Mouse (Mus musculus) mesoderm, embryonic 11.5 days (tissue): ENCODE results near the gene March1.

Experiments used
- DNase-seq: peaks from one replicate; pipeline ENCODE4 v3.0.0-alpha.2; 2012; ENCODE audit warnings: low read depth, low spot score

March1 gene

GRCm38 (mm10) chr8:65617871-65618751 lies at the start of gene March1:
Gene March1, plus strand, starts transcription at chr8:65617900.
- peak; percentile 12 for DNase-seq

GRCm38 (mm10) chr8:65586909-65587308 lies 30.8 kb upstream of the March1 start:
- DNase-seq: no peak

GRCm38 (mm10) chr8:65603241-65603640 lies 14.5 kb upstream of the March1 start:
- DNase-seq: peak; percentile 31

GRCm38 (mm10) chr8:65609509-65609908 lies 8.2 kb upstream of the March1 start:
- DNase-seq: no peak

- no peak for DNase-seq
Observed at GRCm38 (mm10) chr8:65618966-65619365, 1.3 kb downstream of the March1 start.

- no peak for DNase-seq
Observed at GRCm38 (mm10) chr8:65644931-65645330, 27.2 kb downstream of the March1 start.

GRCm38 (mm10) chr8:65645502-65645901 lies 27.8 kb downstream of the March1 start:
- no peak for DNase-seq

GRCm38 (mm10) chr8:65645945-65646344 lies 28.2 kb downstream of the March1 start:
- DNase-seq: no peak

- DNase-seq: peak; percentile 3
Observed at GRCm38 (mm10) chr8:65655924-65656323, 38.2 kb downstream of the March1 start.

- DNase-seq: no peak
Observed at GRCm38 (mm10) chr8:65661885-65662284, 44.2 kb downstream of the March1 start.

GRCm38 (mm10) chr8:65665786-65666185 lies 48.1 kb downstream of the March1 start:
- DNase-seq: no peak

GRCm38 (mm10) chr8:65743066-65743465 lies 125.4 kb downstream of the March1 start:
- DNase-seq: no peak

- DNase-seq: peak; percentile 19
Observed at GRCm38 (mm10) chr8:65775815-65776214, 158.1 kb downstream of the March1 start.

GRCm38 (mm10) chr8:65781156-65781555 lies 163.5 kb downstream of the March1 start:
- no peak for DNase-seq

GRCm38 (mm10) chr8:65812971-65813370 lies 195.3 kb downstream of the March1 start:
- DNase-seq: no peak

GRCm38 (mm10) chr8:65922294-65923019 lies 304.8 kb downstream of the March1 start:
- no peak for DNase-seq

- no peak for DNase-seq
Observed at GRCm38 (mm10) chr8:65956948-65957347, 339.2 kb downstream of the March1 start.

GRCm38 (mm10) chr8:65957492-65957891 lies 339.8 kb downstream of the March1 start:
- no peak for DNase-seq

- DNase-seq: peak; percentile 3
Observed at GRCm38 (mm10) chr8:65966502-65967222, 349.0 kb downstream of the March1 start.

- DNase-seq: no peak
Observed at GRCm38 (mm10) chr8:65967223-65967778, 349.6 kb downstream of the March1 start.

GRCm38 (mm10) chr8:65976905-65977304 lies 359.2 kb downstream of the March1 start:
- DNase-seq: no peak

GRCm38 (mm10) chr8:65982039-65982438 lies 364.3 kb downstream of the March1 start:
- DNase-seq: no peak
